Mouse (Mus musculus) olfactory bulb, adult 2 months (tissue): ENCODE results near the gene Cnn2. TPM values are rescaled to one million over a fixed set of nuclear protein-coding genes. Genes with fewer than 3 reads are reported as not detected.

Experiments
- H3K27ac ChIP-seq: fragments of 200-500 bp; 2 replicates; pipeline ENCODE4 v1.5.1; 2012; ENCODE audit warnings: low read depth, low read length; ENCODE audit not compliant: insufficient read depth
- H3K4me1 ChIP-seq: fragments of 200-500 bp; 2 replicates; pipeline ENCODE4 v1.6.1; 2012; ENCODE audit warnings: low read length; ENCODE audit not compliant: control insufficient read depth, insufficient read depth
- H3K4me3 ChIP-seq: fragments of 200-500 bp; 2 replicates; pipeline ENCODE4 v1.5.1; 2012; ENCODE audit warnings: mild to moderate bottlenecking, low read depth, low read length, moderate library complexity; ENCODE audit not compliant: insufficient read depth
- CTCF ChIP-seq: fragments of 200-500 bp; IDR thresholded peaks from 2 replicates; pipeline ENCODE4 v1.5.1; 2012; ENCODE audit warnings: low read depth, mild to moderate bottlenecking, low read length, moderate library complexity; ENCODE audit not compliant: insufficient read depth
- POLR2A ChIP-seq: fragments of 200-500 bp; IDR thresholded peaks from 2 replicates; pipeline ENCODE4 v1.6.1; 2012; ENCODE audit warnings: mild to moderate bottlenecking, low read depth, low read length, moderate library complexity; ENCODE audit not compliant: insufficient read depth
- WGBS: fragments of 180-500 bp; shearing (Covaris S2); methylation state at CpG from one replicate; pipeline ENCODE4 v1.1.7; 2018; 5-methylcytosine and 5-hydroxymethylcytosine counted together
- polyA plus RNA-seq: library from polyadenylated mRNA; stranded (reverse); fragments of >200 nt; gene quantifications from 2 replicates; pipeline ENCODE4 v1.2.4, GENCODE M21; 2012; ENCODE audit warnings: low replicate concordance; ENCODE audit not compliant: missing spikeins, insufficient read depth, insufficient read length

Cnn2 gene
- polyA plus RNA-seq, 1 experiment = 124 TPM

- no peak overlapping the region for H3K27ac ChIP-seq
- H3K4me3 ChIP-seq = no peak overlapping the region
- WGBS = 79% methylated on average over 36 of the region's 36 CpGs
- H3K4me1 ChIP-seq = peaks cover 13% of the 10 kb centered on the region
- TF ChIP-seq CTCF = no peak
Observed at GRCm38 (mm10) chr10:79976722-79977107, 11.7 kb upstream of the Cnn2 start.

GRCm38 (mm10) chr10:79977324-79977723 lies 11.1 kb upstream of the Cnn2 start:
- WGBS = 87% methylated on average over 28 of the region's 28 CpGs
- H3K27ac ChIP-seq = no peak overlapping the region
- peaks cover 16% of the 10 kb centered on the region for H3K4me1 ChIP-seq
- TF ChIP-seq POLR2A (no peak), CTCF (no peak)
- H3K4me3 ChIP-seq = no peak overlapping the region

GRCm38 (mm10) chr10:79978061-79978460 lies 10.3 kb upstream of the Cnn2 start:
- H3K4me1 ChIP-seq = peaks cover 23% of the 10 kb centered on the region
- TF ChIP-seq CTCF (no peak), POLR2A (no peak)
- H3K27ac ChIP-seq = no peak overlapping the region
- 95% methylated on average over 21 of the region's 21 CpGs for WGBS
- no peak overlapping the region for H3K4me3 ChIP-seq

- TF ChIP-seq CTCF (no peak), POLR2A (no peak)
Observed at GRCm38 (mm10) chr10:79979401-79980155, 8.8 kb upstream of the Cnn2 start.

GRCm38 (mm10) chr10:79983205-79983604 lies 5.2 kb upstream of the Cnn2 start:
- Histone ChIP-seq H3K27ac (no peak overlapping the region), H3K4me3 (peak overlapping the region; percentile 73), H3K4me1 (peaks cover 40% of the 10 kb centered on the region)
- 57% methylated on average over 5 of the region's 5 CpGs for WGBS
- TF ChIP-seq CTCF (no peak), POLR2A (no peak)

More at GRCm38 (mm10) chr10:79979401-79980155, 8.8 kb upstream of the Cnn2 start:
- peaks cover 28% of the 10 kb centered on the region for H3K4me1 ChIP-seq
- H3K27ac ChIP-seq = no peak overlapping the region
- 90% methylated on average over 22 of the region's 22 CpGs for WGBS
- no peak overlapping the region for H3K4me3 ChIP-seq

- WGBS = 1% methylated on average over 21 of the region's 21 CpGs
- H3K27ac ChIP-seq = 0 out of 2 replicates have a peak overlapping the region, but pooled peaks have one; percentile 12
- TF ChIP-seq CTCF = no peak
- TF ChIP-seq POLR2A = no peak
- H3K4me1 ChIP-seq = peaks cover 45% of the 10 kb centered on the region
- peak overlapping the region; percentile 73 for H3K4me3 ChIP-seq
Observed at GRCm38 (mm10) chr10:79983670-79984069, 4.7 kb upstream of the Cnn2 start.

- 6% methylated on average over 49 of the region's 49 CpGs for WGBS
- peak within 1 kb of the TSS; percentile 73 for H3K4me3 ChIP-seq
- H3K4me1 ChIP-seq = peaks cover 49% of the 10 kb centered on the region
- peak within 1 kb of the TSS; percentile 98 for H3K27ac ChIP-seq
- TF ChIP-seq CTCF = peak; percentile 67
- TF ChIP-seq POLR2A = peak; percentile 23; the same call in 1 of the 2 replicates
Observed at GRCm38 (mm10) chr10:79984195-79984816, 4.1 kb upstream of the Cnn2 start, which contains the start of gene Tmem259. TSS of gene Tmem259 (minus strand) at chr10:79984330.

- Histone ChIP-seq H3K4me1 (peaks cover 47% of the 10 kb centered on the region), H3K27ac (peak overlapping the region; percentile 98), H3K4me3 (peak overlapping the region; percentile 73)
- under 1% methylated on average over 22 of the region's 22 CpGs for WGBS
- TF ChIP-seq POLR2A = no peak; the same call in 1 of the 2 replicates
- peak; percentile 4; the same call in 1 of the 2 replicates for TF ChIP-seq CTCF
Observed at GRCm38 (mm10) chr10:79984871-79985270, 3.5 kb upstream of the Cnn2 start.
